10 mouse cellular contexts compared by ENCODE assay signal in the genomic region with DNA sequence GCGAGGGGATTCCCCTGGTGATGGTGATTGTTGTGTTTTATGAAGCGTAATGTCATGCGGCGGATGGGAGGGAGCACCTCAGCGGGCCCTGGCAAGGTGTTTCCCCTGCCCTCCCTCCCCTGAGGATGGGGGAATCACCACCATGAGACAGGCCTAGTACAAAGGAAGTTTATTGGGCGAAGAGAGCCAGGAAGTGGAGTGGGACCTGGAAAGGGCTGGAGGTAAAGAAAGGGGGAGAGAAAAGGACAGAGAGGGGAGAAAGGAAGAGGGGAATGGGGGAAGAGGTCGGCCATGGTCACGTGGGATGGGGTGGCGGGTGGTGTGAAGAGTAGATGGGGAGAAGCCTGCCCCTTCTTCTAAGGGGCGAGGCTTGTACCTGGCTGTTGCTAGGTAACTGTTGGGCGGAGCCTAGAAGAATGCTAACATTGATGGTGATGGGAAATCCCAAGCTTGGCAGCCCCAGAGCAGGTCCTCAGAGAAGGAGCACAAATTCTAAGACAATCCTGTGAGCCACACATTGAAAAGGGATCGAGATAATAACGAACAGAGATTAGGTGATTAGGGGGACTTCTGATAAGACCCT. TPM values are rescaled to one million over a fixed set of nuclear protein-coding genes. Genes with fewer than 3 reads are reported as not detected.
DNase-seq lines count a peak whose midpoint lies in the region; ATAC-seq and TF ChIP-seq lines count a peak whose summit lies in the region.
"Had no signal": no experiment of that assay in that cellular context is flagged by ENCODE, and none has a peak within 500 bp of the region (broad histone marks: within the 10 kb centered on the region; RNA-seq: fewer than 3 reads in every experiment).

No protein-coding gene starts in this region.

- WGBS in heart, adult 2 months, result 46% methylated on average over 13 of the region's 13 CpGs
- 53% methylated on average over 13 of the region's 13 CpGs for WGBS in heart, embryonic 11.5 days (ENCODE audit: insufficient replicate concordance)
- WGBS in kidney, embryonic 16.5 days, result 67% methylated on average over 13 of the region's 13 CpGs

- H3K27me3 ChIP-seq in heart, adult 2 months (ENCODE audit: control insufficient read depth, insufficient read depth, low read length), result no peaks in the 10 kb centered on the region
- H3K27me3 ChIP-seq in heart, embryonic 11.5 days (ENCODE audit: control insufficient read depth, insufficient read depth, low read length), result no peaks in the 10 kb centered on the region
- no peaks in the 10 kb centered on the region for H3K27me3 ChIP-seq in kidney, embryonic 16.5 days (ENCODE audit: insufficient read depth, low read length)
- H3K27me3 ChIP-seq in splenic B cell, adult 2 months (ENCODE audit: control insufficient read depth, insufficient read depth, low read length, poor library complexity, severe bottlenecking), result no peaks in the 10 kb centered on the region
- H3K27me3 ChIP-seq: neural tube, embryonic 13.5 days had no signal

- no peaks in the 10 kb centered on the region for H3K9me3 ChIP-seq in heart, embryonic 11.5 days (replicated peaks; ENCODE audit: control insufficient read depth, low read length)
- no peaks in the 10 kb centered on the region for H3K9me3 ChIP-seq in kidney, embryonic 16.5 days (ENCODE audit: low read length)
- H3K9me3 ChIP-seq: liver, embryonic 13.5 days; neural tube, embryonic 13.5 days had no signal

- peaks cover 4% of the 10 kb centered on the region; the same call in 1 of the 2 replicates for H3K36me3 ChIP-seq in heart, adult 2 months (ENCODE audit: control insufficient read depth, insufficient read depth, low read length)
- no peaks in the 10 kb centered on the region for H3K36me3 ChIP-seq in heart, embryonic 11.5 days (ENCODE audit: control insufficient read depth, insufficient read depth, low read length)
- H3K36me3 ChIP-seq in kidney, embryonic 16.5 days (ENCODE audit: insufficient read depth, low read length), result no peaks in the 10 kb centered on the region
- H3K36me3 ChIP-seq in splenic B cell, adult 2 months (ENCODE audit: control insufficient read depth, insufficient read depth, low read length, poor library complexity, severe bottlenecking), result no peaks in the 10 kb centered on the region
- H3K36me3 ChIP-seq: liver, embryonic 13.5 days; neural tube, embryonic 13.5 days had no signal

- no peak for TF ChIP-seq CTCF in heart, adult 2 months (IDR thresholded peaks at IDR 0.05)

- intact Hi-C loops in heart, adult 2 months (cut with DNase I), result no loop called here

- no peak overlapping the region for H3K9ac ChIP-seq in heart, adult 2 months (ENCODE audit: low read depth, low read length)
- H3K9ac ChIP-seq in heart, embryonic 11.5 days (ENCODE audit: low read depth, low read length), result no peak overlapping the region
- no peak overlapping the region for H3K9ac ChIP-seq in kidney, embryonic 16.5 days (replicated peaks; ENCODE audit: low read length)
- H3K9ac ChIP-seq: liver, embryonic 13.5 days; neural tube, embryonic 13.5 days had no signal

- 0 out of 2 replicates have a peak, but pooled peaks have one; percentile 20 for TF ChIP-seq EP300 in heart, adult 2 months (IDR thresholded peaks at IDR 0.05; ENCODE audit: insufficient read depth, low read depth, low read length)

- ATAC-seq in heart, embryonic 11.5 days (replicated peaks; ENCODE audit: insufficient number of reproducible peaks, low FRiP score, low TSS enrichment), result no peak
- ATAC-seq in kidney, embryonic 16.5 days (ENCODE audit: low FRiP score, low TSS enrichment), result peak; percentile 41

- H3K4me2 ChIP-seq in heart, embryonic 11.5 days, result no peak overlapping the region
- no peak overlapping the region for H3K4me2 ChIP-seq in kidney, embryonic 16.5 days (replicated peaks; ENCODE audit: low read depth, low read length)
- H3K4me2 ChIP-seq: liver, embryonic 13.5 days; neural tube, embryonic 13.5 days had no signal

- no peaks in the 10 kb centered on the region for H3K79me2 ChIP-seq in heart, adult 2 months (replicated peaks; ENCODE audit: control insufficient read depth, insufficient read depth, low read length)

- peak in 1 of 2 experiments; percentile 48 for DNase-seq in heart, adult 2 months
- DNase-seq in thymus, postnatal 14 days, result peak; percentile 26
- DNase-seq in thymus, postnatal 0 days (ENCODE audit: low spot score), result no peak
- peak; percentile 92 for DNase-seq in splenic B cell, adult 2 months (ENCODE audit: low read depth, low spot score)
- DNase-seq in cerebellum, adult 8-10 months, result no peak
- no peak for DNase-seq in frontal cortex, postnatal 10 days (ENCODE audit: low spot score in 2 of 2)
- DNase-seq: liver, embryonic 13.5 days had no signal

- peaks cover 7% of the 10 kb centered on the region for H3K4me1 ChIP-seq in heart, adult 2 months (ENCODE audit: control insufficient read depth, insufficient read depth, low read length)
- peaks cover 49% of the 10 kb centered on the region for H3K4me1 ChIP-seq in heart, embryonic 11.5 days (ENCODE audit: control insufficient read depth, insufficient read depth, low read length)
- peaks cover 33% of the 10 kb centered on the region for H3K4me1 ChIP-seq in kidney, embryonic 16.5 days (ENCODE audit: insufficient read depth, low read length)

- no peak overlapping the region for H3K4me3 ChIP-seq in heart, adult 2 months
- H3K4me3 ChIP-seq in heart, embryonic 11.5 days (ENCODE audit: low read depth, low read length), result no peak overlapping the region
- no peak overlapping the region for H3K4me3 ChIP-seq in kidney, embryonic 16.5 days (ENCODE audit: low read length)
- H3K4me3 ChIP-seq: liver, embryonic 13.5 days; neural tube, embryonic 13.5 days had no signal

- no peak overlapping the region for H3K27ac ChIP-seq in heart, adult 2 months
- no peak overlapping the region; the same call in 1 of the 2 replicates for H3K27ac ChIP-seq in heart, embryonic 11.5 days (ENCODE audit: low read depth, low read length)
- peak overlapping the region; percentile 54; the same call in 1 of the 2 replicates for H3K27ac ChIP-seq in kidney, embryonic 16.5 days (ENCODE audit: low read length)
- H3K27ac ChIP-seq: liver, embryonic 13.5 days; neural tube, embryonic 13.5 days had no signal

- no peak for TF ChIP-seq POLR2A in heart, adult 2 months (IDR thresholded peaks at IDR 0.05; ENCODE audit: insufficient read depth, low read depth, low read length)

RNA-seq across cellular contexts. Expression of a gene that starts 45.7 kb away (rescaled TPM):
- total RNA-seq in heart, adult 2 months (2021), result under 1 TPM; 0.70 to 0.89 TPM
- 0.35 and 0.70 TPM in 2 replicates for polyA plus RNA-seq in heart, adult 2 months (2012; rRNA removed)
- polyA plus RNA-seq in heart, embryonic 11.5 days (2014; fragmentation: Nextera tagmentation; extraction: Ambion mirVana), result 0.39 and 0.46 TPM in 2 replicates
- polyA plus RNA-seq in thymus, postnatal 0 days (2015; fragmentation: Nextera tagmentation; extraction: Ambion mirVana), result 0.42 and 0.55 TPM in 2 replicates
- polyA plus RNA-seq in kidney, embryonic 16.5 days (2015; fragmentation: Nextera tagmentation; extraction: Ambion mirVana), result 3.1 and 3.3 TPM in 2 replicates
- polyA plus RNA-seq: neural tube, embryonic 13.5 days had no signal

Comparison
In these comparisons a context has a peak if more than half of its experiments do, and no peak if none do; other contexts are left out.
1. DNase-seq: peak in thymus, postnatal 14 days (single experiment) and splenic B cell, adult 2 months (single experiment); none in thymus, postnatal 0 days (single experiment), cerebellum, adult 8-10 months (single experiment) and frontal cortex, postnatal 10 days (0 of 2).